In the genomic region with DNA sequence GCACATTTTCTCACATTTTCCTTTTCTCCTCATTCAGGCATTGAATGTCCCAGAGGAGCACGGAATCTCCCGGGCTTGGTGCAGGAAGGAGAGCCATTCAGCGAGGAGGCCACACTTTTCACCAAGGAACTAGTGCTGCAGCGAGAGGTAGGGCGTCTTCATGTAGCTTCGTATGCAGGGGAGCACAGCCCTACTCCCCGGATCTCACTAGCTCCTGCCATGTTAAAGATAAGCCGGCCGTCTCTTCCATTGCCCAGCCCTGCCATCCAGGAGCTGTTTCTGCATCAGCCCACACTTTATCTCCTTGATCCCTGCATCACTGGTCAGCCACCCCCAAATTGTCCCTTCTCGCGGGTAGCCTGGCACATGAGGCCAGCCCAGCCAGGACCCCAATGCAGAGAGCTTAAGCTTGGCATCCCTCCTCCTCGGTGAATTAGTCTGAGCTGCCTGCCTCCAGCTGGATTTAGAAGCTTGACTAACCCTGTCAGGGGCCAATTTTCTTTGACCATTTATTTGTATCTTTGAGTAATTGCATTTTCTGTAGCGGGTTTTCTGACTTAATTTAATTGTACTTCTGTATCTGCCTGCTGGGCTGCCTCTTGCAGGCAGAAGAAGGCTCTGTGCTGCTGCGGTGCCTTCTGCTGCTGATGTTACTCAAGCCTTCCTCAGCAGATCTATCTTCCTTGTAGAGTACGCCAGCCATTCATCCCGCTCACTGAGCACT, we compare ENCODE assay signal across 17 mouse cellular contexts. TPM values are rescaled to one million over a fixed set of nuclear protein-coding genes. Genes with fewer than 3 reads are reported as not detected.
DNase-seq lines count a peak whose midpoint lies in the region; ATAC-seq and TF ChIP-seq lines count a peak whose summit lies in the region.
"Had no signal": no experiment of that assay in that cellular context is flagged by ENCODE, and none has a peak within 500 bp of the region (broad histone marks: within the 10 kb centered on the region; RNA-seq: fewer than 3 reads in every experiment).

No protein-coding gene starts in this region.

- WGBS in forebrain, embryonic 10.5 days, result 89% methylated on average over 16 of the region's 16 CpGs
- WGBS in forebrain, embryonic 14.5 days, result 76% methylated on average over 16 of the region's 16 CpGs
- 83% methylated on average over 16 of the region's 16 CpGs for WGBS in neural tube, embryonic 12.5 days
- WGBS in midbrain, embryonic 13.5 days, result 76% methylated on average over 16 of the region's 16 CpGs
- 45% methylated on average over 16 of the region's 16 CpGs for WGBS in olfactory bulb, adult 2 months

- ATAC-seq in forebrain, embryonic 14.5 days, result no peak
- peak; percentile 35 for ATAC-seq in neural tube, embryonic 12.5 days (ENCODE audit: low FRiP score, low read depth)
- ATAC-seq in midbrain, embryonic 13.5 days, result peak; percentile 63
- ATAC-seq in megakaryocyte-erythroid progenitor cell, adult 5-6 weeks (replicated peaks; ENCODE audit: low FRiP score, low TSS enrichment, poor library complexity, severe bottlenecking), result no peak
- ATAC-seq: inflammation-experienced regulatory T-cells, adult 6 months had no signal

- TF ChIP-seq POLR2A in olfactory bulb, adult 2 months (IDR thresholded peaks at IDR 0.05; ENCODE audit: insufficient read depth, low read depth, low read length), result no peak

- no peak overlapping the region for H3K4me3 ChIP-seq in forebrain, embryonic 10.5 days
- no peak overlapping the region for H3K4me3 ChIP-seq in forebrain, embryonic 14.5 days (ENCODE audit: low read depth, low read length)
- H3K4me3 ChIP-seq in neural tube, embryonic 12.5 days, result no peak overlapping the region
- no peak overlapping the region for H3K4me3 ChIP-seq in midbrain, embryonic 13.5 days (replicated peaks)
- H3K4me3 ChIP-seq in olfactory bulb, adult 2 months (ENCODE audit: insufficient read depth, low read depth, low read length), result no peak overlapping the region

- no peak overlapping the region for H3K4me2 ChIP-seq in forebrain, embryonic 14.5 days (ENCODE audit: low read length)
- peak overlapping the region; percentile 13; the same call in 1 of the 2 replicates for H3K4me2 ChIP-seq in neural tube, embryonic 12.5 days (replicated peaks)
- 0 out of 2 replicates have a peak overlapping the region, but pooled peaks have one; percentile 6 for H3K4me2 ChIP-seq in midbrain, embryonic 13.5 days (replicated peaks)
- H3K4me2 ChIP-seq: liver, embryonic 11.5 days had no signal

- no peak for DNase-seq in forebrain, embryonic 10.5 days (ENCODE audit: extremely low spot score, low spot score)
- no peak for DNase-seq in forebrain, embryonic 14.5 days (ENCODE audit: low spot score)
- DNase-seq in neural tube, embryonic 10.5 days (ENCODE audit: extremely low spot score, low spot score), result no peak
- DNase-seq in natural killer cell, adult 2 months (ENCODE audit: low spot score in 2 of 2), result no peak
- DNase-seq: adrenal gland, postnatal 36 days; gastrocnemius, postnatal 25 days; layer of hippocampus, postnatal 36 days; left cerebral cortex, postnatal 4 days; lung, adult 2 months; lung, postnatal 36 days had no signal

- peaks cover 23% of the 10 kb centered on the region for H3K4me1 ChIP-seq in forebrain, embryonic 10.5 days
- peaks cover 11% of the 10 kb centered on the region for H3K4me1 ChIP-seq in forebrain, embryonic 14.5 days (ENCODE audit: control insufficient read depth, insufficient read depth, low read length)
- peaks cover 15% of the 10 kb centered on the region for H3K4me1 ChIP-seq in neural tube, embryonic 12.5 days
- peaks cover 23% of the 10 kb centered on the region for H3K4me1 ChIP-seq in midbrain, embryonic 13.5 days (replicated peaks)
- H3K4me1 ChIP-seq in olfactory bulb, adult 2 months (ENCODE audit: control insufficient read depth, insufficient read depth, low read length), result peaks cover 14% of the 10 kb centered on the region

- no peak for TF ChIP-seq CTCF in olfactory bulb, adult 2 months (IDR thresholded peaks at IDR 0.05; ENCODE audit: insufficient read depth, low read depth, low read length)

- H3K27ac ChIP-seq in forebrain, embryonic 10.5 days, result 0 out of 2 replicates have a peak overlapping the region, but pooled peaks have one; percentile 62
- no peak overlapping the region for H3K27ac ChIP-seq in forebrain, embryonic 14.5 days (ENCODE audit: low read depth, low read length)
- H3K27ac ChIP-seq in neural tube, embryonic 12.5 days, result no peak overlapping the region
- H3K27ac ChIP-seq in midbrain, embryonic 13.5 days, result peak overlapping the region; percentile 62
- 0 out of 2 replicates have a peak overlapping the region, but pooled peaks have one; percentile 19 for H3K27ac ChIP-seq in olfactory bulb, adult 2 months (ENCODE audit: insufficient read depth, low read depth, low read length)

- no peak overlapping the region for H3K9ac ChIP-seq in forebrain, embryonic 14.5 days (ENCODE audit: low read length)
- H3K9ac ChIP-seq in neural tube, embryonic 12.5 days, result no peak overlapping the region
- no peak overlapping the region; the same call in 1 of the 2 replicates for H3K9ac ChIP-seq in midbrain, embryonic 13.5 days (replicated peaks)

- peaks cover 22% of the 10 kb centered on the region for H3K36me3 ChIP-seq in forebrain, embryonic 10.5 days (replicated peaks)
- no peaks in the 10 kb centered on the region for H3K36me3 ChIP-seq in forebrain, embryonic 14.5 days (ENCODE audit: control insufficient read depth, insufficient read depth, low read length)
- H3K36me3 ChIP-seq in neural tube, embryonic 12.5 days, result no peaks in the 10 kb centered on the region
- H3K36me3 ChIP-seq in midbrain, embryonic 13.5 days, result no peaks in the 10 kb centered on the region

- no peaks in the 10 kb centered on the region for H3K27me3 ChIP-seq in forebrain, embryonic 10.5 days (ENCODE audit: poor library complexity, severe bottlenecking)
- H3K27me3 ChIP-seq in forebrain, embryonic 14.5 days (replicated peaks; ENCODE audit: control insufficient read depth, insufficient read depth, low read length), result no peaks in the 10 kb centered on the region
- H3K27me3 ChIP-seq in neural tube, embryonic 12.5 days (replicated peaks), result no peaks in the 10 kb centered on the region
- H3K27me3 ChIP-seq in midbrain, embryonic 13.5 days, result no peaks in the 10 kb centered on the region
- H3K27me3 ChIP-seq: CH12.LX had no signal

- H3K9me3 ChIP-seq in forebrain, embryonic 10.5 days, result no peaks in the 10 kb centered on the region
- no peaks in the 10 kb centered on the region for H3K9me3 ChIP-seq in forebrain, embryonic 14.5 days (replicated peaks; ENCODE audit: control insufficient read depth, low read length)
- H3K9me3 ChIP-seq in neural tube, embryonic 12.5 days, result no peaks in the 10 kb centered on the region
- no peaks in the 10 kb centered on the region for H3K9me3 ChIP-seq in midbrain, embryonic 13.5 days

RNA-seq across cellular contexts. Expression of gene Lrrc4, which starts 35.6 kb away (rescaled TPM):
- 1.8 and 2.0 TPM in 2 replicates for polyA plus RNA-seq in forebrain, embryonic 10.5 days (2016; fragmentation: Nextera tagmentation; extraction: Ambion mirVana)
- polyA plus RNA-seq in forebrain, embryonic 14.5 days (2014; fragmentation: Nextera tagmentation; extraction: Ambion mirVana), result 5.8 and 7.6 TPM in 2 replicates
- polyA plus RNA-seq in neural tube, embryonic 12.5 days (2016; fragmentation: Nextera tagmentation; extraction: Ambion mirVana), result 6.5 and 6.9 TPM in 2 replicates
- 5.1 and 5.3 TPM in 2 replicates for polyA plus RNA-seq in midbrain, embryonic 13.5 days (2015; fragmentation: Nextera tagmentation; extraction: Ambion mirVana)
- not detected in 2 replicates for polyA plus RNA-seq in olfactory bulb, adult 2 months (2012; ENCODE audit: insufficient read depth, insufficient read length, low replicate concordance, missing spikeins)
- total RNA-seq in megakaryocyte-erythroid progenitor cell, adult 5-6 weeks (2014; fragmentation: Nextera tagmentation), result not detected in 2 replicates
- 0.05 TPM in 1 of 2 replicates, not detected in the other for total RNA-seq in megakaryocyte-erythroid progenitor cell, adult 5-6 weeks (2017)

Comparison
In these comparisons a context has a peak if more than half of its experiments do, and no peak if none do; other contexts are left out.
1. H3K27ac ChIP-seq: peak in forebrain, embryonic 10.5 days (single experiment), midbrain, embryonic 13.5 days (single experiment) and olfactory bulb, adult 2 months (single experiment); none in forebrain, embryonic 14.5 days (single experiment) and neural tube, embryonic 12.5 days (single experiment).
2. ATAC-seq: peak in neural tube, embryonic 12.5 days (single experiment) and midbrain, embryonic 13.5 days (single experiment); none in forebrain, embryonic 14.5 days (single experiment) and megakaryocyte-erythroid progenitor cell, adult 5-6 weeks (single experiment).